Mouse (Mus musculus): ENCODE measurements around the gene Fam205a4.
"Not testable (repeated sequence)": the region's sequence is repeated elsewhere in the genome, so short reads cannot be mapped to it uniquely, and the experiment has no call there.

The Fam205a4 gene

DNA sequence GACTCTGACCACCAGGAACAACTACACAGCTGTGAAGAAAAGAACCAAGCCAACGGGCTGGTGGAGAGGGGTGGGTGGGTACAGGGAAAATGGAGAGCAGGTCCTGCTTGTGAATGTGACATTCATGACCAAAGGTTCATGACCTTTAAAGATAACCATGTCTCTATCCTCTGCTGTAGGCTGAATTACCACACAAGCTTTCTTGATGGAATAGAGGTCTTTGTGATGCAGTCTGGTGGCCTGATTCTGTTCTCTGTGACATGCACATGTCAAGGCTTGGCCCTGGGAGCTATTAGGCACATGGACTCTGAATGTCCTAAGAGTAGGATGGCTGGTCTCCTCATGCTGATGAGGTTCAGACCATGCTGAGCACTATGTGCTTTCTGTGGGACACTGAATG is at the start of gene Fam205a4:
Gene Fam205a4, plus strand, starts transcription at position 301 of the 400 bp plus-strand sequence.
- in situ Hi-C loops (cut with MseI, MboI), result not testable (repeated sequence)

- in situ Hi-C loops (cut with MseI, MboI), result not testable (repeated sequence)
Measured at GRCm38 (mm10) chr4:41941272-41941671, 24.6 kb upstream of the Fam205a4 start, which contains the start of gene Gm20878. Gm20878 (plus strand) TSS chr4:41941572.

Data from mouse trophoblast stem cell (cell line).